Mouse (Mus musculus) ES-Bruce4 (cell line): ENCODE data around the gene Ccdc151. TPM values are rescaled to one million over a fixed set of nuclear protein-coding genes. Genes with fewer than 3 reads are reported as not detected.

ENCODE experiments used
- H3K27ac ChIP-seq: 2 replicates; pipeline ENCODE4 v1.5.1; 2012; ENCODE audit warnings: low read length, inconsistent platforms; ENCODE audit not compliant: insufficient read depth
- H3K27me3 ChIP-seq: 2 replicates; pipeline ENCODE4 v1.6.1; 2012; ENCODE audit warnings: mild to moderate bottlenecking, low read length, inconsistent platforms; ENCODE audit not compliant: control insufficient read depth, poor library complexity, insufficient read depth, severe bottlenecking
- H3K36me3 ChIP-seq: 2 replicates; pipeline ENCODE4 v1.6.1; 2012; ENCODE audit warnings: inconsistent platforms, mild to moderate bottlenecking, low read length, moderate library complexity; ENCODE audit not compliant: control insufficient read depth, poor library complexity, insufficient read depth, severe bottlenecking
- H3K4me1 ChIP-seq: one replicate; pipeline ENCODE4 v1.8.1; 2011; ENCODE audit warnings: low read length; ENCODE audit not compliant: control insufficient read depth, insufficient read depth
- H3K4me3 ChIP-seq: 2 replicates; pipeline ENCODE4 v1.5.1; 2011; ENCODE audit warnings: low read depth, mild to moderate bottlenecking, low read length
- H3K9ac ChIP-seq: 2 replicates; pipeline ENCODE4 v1.6.1; 2012; ENCODE audit warnings: low read depth, mild to moderate bottlenecking, inconsistent platforms; ENCODE audit not compliant: poor library complexity, severe bottlenecking
- H3K9me3 ChIP-seq: replicated peaks from 2 replicates; pipeline ENCODE4 v1.6.1; 2012; ENCODE audit warnings: mild to moderate bottlenecking, low read length, inconsistent platforms; ENCODE audit not compliant: control insufficient read depth, poor library complexity, insufficient read depth, severe bottlenecking
- CTCF ChIP-seq: IDR thresholded peaks from one replicate; pipeline ENCODE4 v1.8.1; 2011; ENCODE audit warnings: low read depth, low read length
- EP300 ChIP-seq: IDR thresholded peaks from 2 replicates; pipeline ENCODE4 v1.6.1; 2011; ENCODE audit warnings: low read depth, low read length; ENCODE audit not compliant: insufficient read depth
- POLR2A ChIP-seq: IDR thresholded peaks from one replicate; pipeline ENCODE4 v1.8.1; 2011; ENCODE audit warnings: low read length; ENCODE audit not compliant: insufficient read depth
- polyA plus RNA-seq: library from polyadenylated mRNA; stranded (reverse); fragments of >200 nt; gene quantifications from 2 replicates; pipeline ENCODE4 v1.2.4, GENCODE M21; 2011; ENCODE audit warnings: low read depth; ENCODE audit not compliant: missing spikeins, insufficient read depth, insufficient read length

Ccdc151 gene
- polyA plus RNA-seq: 1.6 and 2.8 TPM in 2 replicates

DNA sequence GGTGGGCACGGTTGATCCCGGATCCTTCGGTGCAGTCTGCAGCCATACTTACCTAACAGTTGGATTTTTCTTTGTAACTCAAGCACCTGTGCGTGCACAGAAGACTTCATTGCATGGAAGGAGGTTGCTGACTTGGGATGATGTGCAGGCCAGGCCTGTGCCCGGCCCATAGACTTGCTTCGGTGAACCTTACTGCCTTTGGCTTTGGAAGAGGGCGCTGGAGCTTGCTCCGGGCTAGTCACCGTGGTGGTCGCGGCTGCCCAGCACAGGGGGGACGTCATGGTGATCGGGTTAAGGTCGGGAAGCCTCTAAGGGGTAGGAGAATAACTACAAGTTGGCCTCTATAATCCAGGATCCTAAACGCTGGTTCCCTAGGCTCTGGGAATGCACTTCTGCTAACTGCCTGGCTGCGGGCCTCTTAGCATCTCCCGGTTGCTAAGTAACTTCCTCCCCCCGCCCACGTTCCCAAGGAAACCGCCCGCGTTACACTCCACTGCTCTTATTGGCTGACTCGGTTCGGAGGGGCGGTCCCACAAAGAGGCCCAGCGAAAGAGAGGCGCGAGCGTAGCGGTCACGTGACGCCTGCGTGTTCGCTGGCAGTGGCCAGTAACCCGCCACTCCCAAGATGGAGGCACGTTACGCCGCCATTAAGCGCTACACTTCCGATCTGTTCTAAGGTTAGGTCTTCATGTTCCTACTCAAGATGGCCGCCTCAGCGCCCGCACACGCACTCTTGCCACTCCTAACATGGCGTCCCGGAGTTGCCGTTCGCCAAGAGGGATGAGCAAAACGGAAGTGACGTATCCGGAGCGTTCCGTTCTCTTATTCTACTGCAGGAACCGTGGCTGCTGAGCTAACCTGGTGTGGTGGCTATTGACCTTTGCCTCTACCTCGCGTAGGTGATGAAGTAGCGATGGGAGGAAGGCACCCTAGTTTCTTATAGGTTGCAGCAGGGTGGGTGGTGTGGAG, at the start of gene Ccdc151, which contains the start of gene Prkcsh:
Gene Ccdc151 (minus strand): TSS at position 441 of the 969 bp plus-strand sequence.
Gene Prkcsh (plus strand): TSS at position 613 of the 969 bp plus-strand sequence.
- Histone ChIP-seq H3K4me3 (peak within 1 kb of the TSS; percentile 89), H3K27me3 (no peaks in the 10 kb centered on the region), H3K9ac (peak within 1 kb of the TSS; percentile 38), H3K36me3 (peaks cover 30% of the 10 kb centered on the region), H3K27ac (peak within 1 kb of the TSS; percentile 11), H3K4me1 (no peaks in the 10 kb centered on the region), H3K9me3 (no peaks in the 10 kb centered on the region)
- TF ChIP-seq EP300 (peak; percentile 34; the same call in 1 of the 2 replicates), CTCF (no peak), POLR2A (peak; percentile 87)

DNA sequence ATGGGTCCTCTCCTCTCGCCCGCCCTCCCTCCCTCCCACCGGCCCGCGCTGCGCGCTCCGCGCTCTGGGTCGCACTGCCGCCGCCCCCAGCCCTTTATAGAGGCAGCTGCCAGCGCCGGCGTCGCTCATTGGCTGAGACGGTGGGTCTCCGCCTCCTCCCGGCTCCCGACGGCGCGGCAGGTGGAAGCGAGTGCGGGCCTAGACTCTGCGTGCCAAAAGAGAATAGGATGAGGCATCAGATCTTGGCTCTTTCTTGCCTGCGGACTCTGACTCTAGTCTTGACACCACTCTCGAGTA, 49.5 kb upstream of the Ccdc151 start, which contains the start of gene Elavl3:
Gene Elavl3 (minus strand): TSS at position 66 of the 297 bp plus-strand sequence.
- H3K4me1 ChIP-seq: peaks cover 5% of the 10 kb centered on the region
- TF ChIP-seq POLR2A (peak; percentile 80), EP300 (no peak), CTCF (no peak)
- H3K9me3 ChIP-seq: no peaks in the 10 kb centered on the region
- H3K27ac ChIP-seq: no peak within 1 kb of the TSS
- H3K27me3 ChIP-seq: no peaks in the 10 kb centered on the region; the same call in 1 of the 2 replicates
- peak within 1 kb of the TSS; percentile 68 for H3K4me3 ChIP-seq
- no peaks in the 10 kb centered on the region for H3K36me3 ChIP-seq
- H3K9ac ChIP-seq: peak within 1 kb of the TSS; percentile 58

DNA sequence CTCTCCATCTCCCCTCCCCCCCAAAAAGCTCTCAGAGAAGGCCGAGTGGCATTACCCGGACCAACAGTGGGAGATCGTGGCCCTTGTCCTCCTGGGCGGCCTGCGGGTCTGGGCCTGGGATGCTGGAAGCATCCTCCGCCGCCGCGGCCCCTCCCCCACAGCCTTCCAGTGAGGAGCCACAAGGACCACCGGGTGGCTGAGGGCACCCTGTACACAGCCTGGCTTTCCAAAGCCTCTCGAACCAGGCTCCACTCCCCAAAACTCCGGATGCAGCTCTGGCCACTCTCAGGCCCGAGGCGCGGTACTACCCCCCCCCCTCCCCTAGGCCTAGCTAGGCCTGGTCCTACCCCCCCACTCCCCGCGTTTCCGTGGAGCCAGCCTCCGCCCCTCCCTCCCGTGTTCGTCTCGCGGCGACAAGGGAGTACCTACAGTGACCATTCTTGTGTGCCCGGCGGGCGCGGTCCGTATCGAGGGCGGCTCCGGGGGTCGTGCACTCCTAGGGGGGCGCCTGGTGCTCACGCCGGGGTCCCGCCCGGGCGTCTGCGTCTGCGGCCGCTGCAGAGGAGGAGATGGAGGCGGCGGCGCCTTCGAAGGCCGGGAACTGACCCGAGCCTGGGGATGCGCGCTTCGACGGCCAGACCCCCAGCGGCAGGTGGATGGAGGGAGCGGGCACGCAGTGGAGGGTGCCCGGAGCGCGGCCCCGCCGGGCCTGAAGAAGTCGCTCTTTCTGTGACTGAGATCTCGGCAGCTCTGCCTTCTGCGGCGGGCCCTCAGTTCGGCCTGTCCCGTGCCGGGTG, 48.9 kb upstream of the Ccdc151 start:
- Histone ChIP-seq H3K9ac (peak overlapping the region; percentile 58), H3K27me3 (no peaks in the 10 kb centered on the region; the same call in 1 of the 2 replicates), H3K4me1 (peaks cover 5% of the 10 kb centered on the region), H3K36me3 (no peaks in the 10 kb centered on the region), H3K27ac (no peak overlapping the region), H3K4me3 (peak overlapping the region; percentile 68), H3K9me3 (no peaks in the 10 kb centered on the region)
- TF ChIP-seq POLR2A: no peak
- TF ChIP-seq CTCF: no peak
- TF ChIP-seq EP300: no peak

DNA sequence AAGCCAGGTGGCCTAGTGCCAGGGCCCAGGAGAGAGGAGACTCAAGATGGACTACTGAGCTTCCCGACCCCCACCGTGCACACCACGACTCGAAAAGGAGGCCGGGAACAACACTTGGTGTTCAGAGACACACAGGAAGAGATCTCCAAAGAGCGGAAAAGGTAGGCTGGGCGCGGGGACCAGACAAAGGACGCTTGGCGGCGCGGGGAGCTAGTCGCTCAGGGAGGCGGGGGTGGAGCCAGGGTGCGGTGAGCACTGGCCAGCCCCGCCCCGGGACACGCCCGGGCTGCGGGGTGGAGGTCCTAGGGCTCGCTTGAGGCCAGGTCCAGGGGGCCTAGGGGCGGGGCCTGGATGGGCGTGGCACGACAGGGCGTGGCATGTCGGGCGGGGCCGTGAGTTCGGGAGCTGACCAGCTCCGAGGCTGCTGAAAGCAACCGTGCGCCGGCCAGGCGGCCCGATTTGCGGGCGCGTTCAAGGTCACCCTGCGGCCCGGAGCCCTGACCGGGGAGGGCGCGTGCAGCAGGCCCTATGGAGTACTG, 48.0 kb upstream of the Ccdc151 start:
- no peaks in the 10 kb centered on the region for H3K36me3 ChIP-seq
- no peaks in the 10 kb centered on the region; the same call in 1 of the 2 replicates for H3K27me3 ChIP-seq
- H3K9me3 ChIP-seq: no peaks in the 10 kb centered on the region
- H3K9ac ChIP-seq: 0 out of 2 replicates have a peak overlapping the region, but pooled peaks have one; percentile 58
- TF ChIP-seq CTCF (no peak), EP300 (peak; percentile 73)
- H3K4me3 ChIP-seq: peak overlapping the region; percentile 24
- H3K4me1 ChIP-seq: peaks cover 2% of the 10 kb centered on the region
- H3K27ac ChIP-seq: no peak overlapping the region

DNA sequence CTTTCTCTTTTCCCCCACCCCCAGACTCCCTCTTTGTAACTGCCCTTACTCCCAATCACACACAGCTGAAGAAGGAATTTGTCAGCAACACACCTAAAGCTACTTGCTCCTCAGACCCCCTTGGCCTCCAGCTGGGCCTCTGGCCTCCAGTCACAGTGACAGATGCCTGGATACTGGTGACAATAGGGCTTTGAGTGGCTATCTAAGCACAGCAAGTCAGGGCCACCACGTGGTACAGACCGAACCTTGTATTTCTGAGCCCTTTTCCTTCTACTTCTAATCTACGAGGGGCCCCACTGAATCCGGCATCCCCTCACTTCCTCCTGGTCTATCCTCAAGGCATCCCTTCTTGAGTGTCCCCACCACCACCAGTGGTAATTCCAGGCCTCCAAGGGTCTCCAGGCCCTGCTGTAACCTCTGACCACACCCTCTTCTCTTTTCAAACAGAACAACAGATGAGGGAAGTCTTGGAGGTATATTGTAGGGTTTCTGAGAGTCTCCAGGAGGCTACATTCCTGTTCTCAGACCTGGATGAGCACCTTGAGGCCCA, 47.4 kb upstream of the Ccdc151 start:
- Histone ChIP-seq H3K9me3 (no peaks in the 10 kb centered on the region), H3K4me1 (no peaks in the 10 kb centered on the region), H3K36me3 (no peaks in the 10 kb centered on the region), H3K27me3 (no peaks in the 10 kb centered on the region; the same call in 1 of the 2 replicates), H3K4me3 (peak overlapping the region; percentile 24), H3K9ac (no peak overlapping the region), H3K27ac (no peak overlapping the region)
- TF ChIP-seq EP300: no peak
- no peak for TF ChIP-seq POLR2A
- no peak for TF ChIP-seq CTCF
